7 mouse cellular contexts compared by ENCODE assay signal in genomic region chr2:158408997-158409594, GRCm38 (mm10). TPM values are rescaled to one million over a fixed set of nuclear protein-coding genes. Genes with fewer than 3 reads are reported as not detected.
A peak's percentile ranks its signal among the peaks of the same experiment; 100 is the strongest.
DNase-seq lines count a peak whose midpoint lies in the region; ATAC-seq lines count a peak whose summit lies in the region.

No protein-coding gene starts in this region.

- peaks cover 23% of the 10 kb centered on the region for H3K4me1 ChIP-seq in lung, embryonic 15.5 days
- H3K4me1 ChIP-seq in forebrain, embryonic 12.5 days, result peaks cover 25% of the 10 kb centered on the region
- H3K4me1 ChIP-seq in liver, embryonic 11.5 days (replicated peaks; ENCODE audit: control insufficient read depth, insufficient read depth, low read length), result peaks cover 26% of the 10 kb centered on the region
- peaks cover 13% of the 10 kb centered on the region for H3K4me1 ChIP-seq in stomach, embryonic 16.5 days (ENCODE audit: control insufficient read depth, insufficient read depth, low read length)

- H3K4me2 ChIP-seq in lung, embryonic 15.5 days, result peak overlapping the region; percentile 71
- H3K4me2 ChIP-seq in forebrain, embryonic 12.5 days, result peak overlapping the region; percentile 95
- H3K4me2 ChIP-seq in liver, embryonic 11.5 days, result peak overlapping the region; percentile 64
- H3K4me2 ChIP-seq in stomach, embryonic 16.5 days (ENCODE audit: low read depth, low read length), result peak overlapping the region; percentile 62

- H3K27me3 ChIP-seq in lung, embryonic 15.5 days, result no peaks in the 10 kb centered on the region
- H3K27me3 ChIP-seq in forebrain, embryonic 12.5 days, result no peaks in the 10 kb centered on the region
- 0 out of 2 replicates have a peak, but pooled peaks cover 2% of the 10 kb centered on the region for H3K27me3 ChIP-seq in liver, embryonic 11.5 days (replicated peaks; ENCODE audit: control insufficient read depth, insufficient read depth, low read length)
- no peaks in the 10 kb centered on the region for H3K27me3 ChIP-seq in stomach, embryonic 16.5 days (ENCODE audit: control insufficient read depth, insufficient read depth, low read length)

- no peaks in the 10 kb centered on the region for H3K9me3 ChIP-seq in lung, embryonic 15.5 days
- no peaks in the 10 kb centered on the region for H3K9me3 ChIP-seq in forebrain, embryonic 12.5 days
- H3K9me3 ChIP-seq in liver, embryonic 11.5 days (ENCODE audit: control insufficient read depth, low read length), result no peaks in the 10 kb centered on the region
- no peaks in the 10 kb centered on the region for H3K9me3 ChIP-seq in stomach, embryonic 16.5 days (replicated peaks; ENCODE audit: control insufficient read depth, low read length)

- no peak overlapping the region for H3K27ac ChIP-seq in lung, embryonic 15.5 days
- H3K27ac ChIP-seq in forebrain, embryonic 12.5 days, result no peak overlapping the region
- no peak overlapping the region for H3K27ac ChIP-seq in liver, embryonic 11.5 days (ENCODE audit: low read depth, low read length)
- H3K27ac ChIP-seq in stomach, embryonic 16.5 days (ENCODE audit: low read length), result no peak overlapping the region

- H3K36me3 ChIP-seq in lung, embryonic 15.5 days, result no peaks in the 10 kb centered on the region
- H3K36me3 ChIP-seq in forebrain, embryonic 12.5 days (replicated peaks), result no peaks in the 10 kb centered on the region
- no peaks in the 10 kb centered on the region for H3K36me3 ChIP-seq in liver, embryonic 11.5 days (ENCODE audit: control insufficient read depth, insufficient read depth, low read length)
- H3K36me3 ChIP-seq in stomach, embryonic 16.5 days (ENCODE audit: control insufficient read depth, insufficient read depth, low read length), result no peaks in the 10 kb centered on the region

- ATAC-seq in lung, embryonic 15.5 days (ENCODE audit: borderline replicate concordance, extremely low read depth, low FRiP score, low TSS enrichment), result peak; percentile 21; the same call in 1 of the 2 replicates
- peak; percentile 37; the same call in 1 of the 2 replicates for ATAC-seq in forebrain, embryonic 12.5 days (ENCODE audit: low FRiP score)
- no peak for ATAC-seq in liver, embryonic 11.5 days (replicated peaks; ENCODE audit: low FRiP score)
- ATAC-seq in stomach, embryonic 16.5 days (ENCODE audit: insufficient read depth, low FRiP score), result no peak

- peak overlapping the region; percentile 44 for H3K9ac ChIP-seq in lung, embryonic 15.5 days
- peak overlapping the region; percentile 45 for H3K9ac ChIP-seq in forebrain, embryonic 12.5 days
- H3K9ac ChIP-seq in liver, embryonic 11.5 days (ENCODE audit: low read depth, low read length), result no peak overlapping the region
- H3K9ac ChIP-seq in stomach, embryonic 16.5 days (ENCODE audit: low read length), result peak overlapping the region; percentile 68

- H3K4me3 ChIP-seq in lung, embryonic 15.5 days, result peak overlapping the region; percentile 84
- H3K4me3 ChIP-seq in forebrain, embryonic 12.5 days (replicated peaks), result peak overlapping the region; percentile 96
- H3K4me3 ChIP-seq in liver, embryonic 11.5 days (ENCODE audit: low read depth, low read length), result peak overlapping the region; percentile 88
- H3K4me3 ChIP-seq in stomach, embryonic 16.5 days (replicated peaks; ENCODE audit: low read length), result peak overlapping the region; percentile 91

- no peak for DNase-seq in lung, postnatal 36 days
- DNase-seq in liver, embryonic 11.5 days (ENCODE audit: low spot score), result no peak
- no peak for DNase-seq in cerebellum, postnatal 36 days
- no peak for DNase-seq in ovary, postnatal 36 days (ENCODE audit: low spot score)

- 20% methylated on average over 14 of the region's 14 CpGs for WGBS in lung, embryonic 15.5 days
- 25% methylated on average over 14 of the region's 14 CpGs for WGBS in forebrain, embryonic 12.5 days
- 26% methylated on average over 14 of the region's 14 CpGs for WGBS in liver, embryonic 11.5 days
- WGBS in stomach, embryonic 16.5 days, result 15% methylated on average over 14 of the region's 14 CpGs

RNA-seq across cellular contexts. Expression of gene Ralgapb, which starts 0.6 kb away (rescaled TPM):
- 16.2 and 17.7 TPM in 2 replicates for polyA plus RNA-seq in lung, embryonic 15.5 days (2015; fragmentation: Nextera tagmentation; extraction: Ambion mirVana)
- 24.3 and 26.0 TPM in 2 replicates for polyA plus RNA-seq in forebrain, embryonic 12.5 days (2016; fragmentation: Nextera tagmentation; extraction: Ambion mirVana)
- 11.6 and 14.3 TPM in 2 replicates for polyA plus RNA-seq in liver, embryonic 11.5 days (2014; fragmentation: Nextera tagmentation; extraction: Ambion mirVana)
- 12.5 and 13.2 TPM in 2 replicates for polyA plus RNA-seq in stomach, embryonic 16.5 days (2015; fragmentation: Nextera tagmentation; extraction: Ambion mirVana)

RNA-seq across cellular contexts. Expression of gene Snhg11, which starts 33.7 kb away (rescaled TPM):
- polyA plus RNA-seq in lung, embryonic 15.5 days (2015; fragmentation: Nextera tagmentation; extraction: Ambion mirVana), result 1.7 and 2.9 TPM in 2 replicates
- polyA plus RNA-seq in forebrain, embryonic 12.5 days (2016; fragmentation: Nextera tagmentation; extraction: Ambion mirVana), result 34.1 and 39.7 TPM in 2 replicates
- 2.4 and 3.9 TPM in 2 replicates for polyA plus RNA-seq in liver, embryonic 11.5 days (2014; fragmentation: Nextera tagmentation; extraction: Ambion mirVana)
- polyA plus RNA-seq in stomach, embryonic 16.5 days (2015; fragmentation: Nextera tagmentation; extraction: Ambion mirVana), result 5.4 and 7.5 TPM in 2 replicates

Comparison
In these comparisons a context has a peak if more than half of its experiments do, and no peak if none do; other contexts are left out.
1. ATAC-seq: peak in lung, embryonic 15.5 days (single experiment) and forebrain, embryonic 12.5 days (single experiment); none in liver, embryonic 11.5 days (single experiment) and stomach, embryonic 16.5 days (single experiment).
2. Peak in every context shown above with its lines, with median percentiles within 50 percentile points of each other: H3K4me2 ChIP-seq and H3K4me3 ChIP-seq.